Mouse (Mus musculus) liver, embryonic 14.5 days (tissue): Measurements from ENCODE around the gene Trp53i11. TPM values are rescaled to one million over a fixed set of nuclear protein-coding genes. Genes with fewer than 3 reads are reported as not detected.

Source experiments
- ATAC-seq: fragments of 200-750 bp; cut with Nextera tagmentation; 2 replicates; pipeline ENCODE4 v1.8.0; 2017; ENCODE audit warnings: moderate number of reproducible peaks, mild to moderate bottlenecking, moderate library complexity; ENCODE audit not compliant: insufficient read depth
- DNase-seq, 3 experiments: peaks; one replicate each; pipeline ENCODE4 v3.0.0-alpha.2; 2012 to 2013; ENCODE audit warnings: low read depth in 3 of 3, low spot score in 3 of 3
- H3K27ac ChIP-seq: fragments of 300-500 bp; sonication (generic); 2 replicates; pipeline ENCODE4 v1.5.1; 2014; ENCODE audit warnings: moderate library complexity, mild to moderate bottlenecking, control low read depth, inconsistent platforms
- H3K27me3 ChIP-seq: fragments of 300-500 bp; sonication (generic); 2 replicates; pipeline ENCODE4 v1.6.1; 2014; ENCODE audit warnings: mild to moderate bottlenecking, low read length, moderate library complexity; ENCODE audit not compliant: control insufficient read depth, insufficient read depth
- H3K36me3 ChIP-seq: fragments of 300-500 bp; sonication (generic); replicated peaks from 2 replicates; pipeline ENCODE4 v1.6.1; 2014; ENCODE audit warnings: low read depth; ENCODE audit not compliant: control insufficient read depth, insufficient read depth
- H3K4me1 ChIP-seq, 2 experiments: fragments of 200-500 bp in 1 of 2; fragments of 300-500 bp in 1 of 2; sonication (generic) in 1 of 2; replicated peaks; 2 replicates each; pipeline ENCODE4 v1.6.1; 2012 to 2014; ENCODE audit warnings: antibody characterized with exemption in 1 of 2, inconsistent platforms in 1 of 2, low read length in 1 of 2; ENCODE audit not compliant: control insufficient read depth in 2 of 2, insufficient read depth in 2 of 2
- H3K4me2 ChIP-seq: fragments of 300-500 bp; sonication (generic); 2 replicates; pipeline ENCODE4 v1.6.1; 2014; ENCODE audit warnings: low read depth, mild to moderate bottlenecking, control low read depth, moderate library complexity
- H3K4me3 ChIP-seq, 2 experiments: fragments of 200-500 bp in 1 of 2; fragments of 300-500 bp in 1 of 2; sonication (generic) in 1 of 2; 2 replicates each; pipeline ENCODE4 v1.5.1; 2012 to 2014; ENCODE audit warnings: low read depth in 2 of 2, low read length in 2 of 2, mild to moderate bottlenecking in 2 of 2, control low read depth in 1 of 2, inconsistent platforms in 1 of 2, moderate library complexity in 1 of 2; ENCODE audit not compliant: insufficient read depth in 1 of 2
- H3K9ac ChIP-seq: fragments of 300-500 bp; sonication (generic); replicated peaks from 2 replicates; pipeline ENCODE4 v1.6.1; 2014; ENCODE audit warnings: mild to moderate bottlenecking, control low read depth, moderate library complexity
- H3K9me3 ChIP-seq: fragments of 300-500 bp; sonication (generic); 2 replicates; pipeline ENCODE4 v1.6.1; 2016; ENCODE audit warnings: low read length, mixed read lengths; ENCODE audit not compliant: control insufficient read depth
- CTCF ChIP-seq: IDR thresholded peaks from 2 replicates; pipeline ENCODE4 v1.5.1; 2016; ENCODE audit warnings: antibody characterized with exemption, low read depth, control low read depth
- EP300 ChIP-seq: IDR thresholded peaks from 2 replicates; pipeline ENCODE4 v1.6.1; 2016; ENCODE audit warnings: antibody characterized with exemption, low read depth
- WGBS: fragments of 180-500 bp; shearing (Covaris S2); extraction: QIAGEN DNeasy Blood & Tissue Kit; methylation state at CpG from one replicate; pipeline ENCODE4 v1.1.7; 2014; ENCODE audit not compliant: insufficient replicate concordance; 5-methylcytosine and 5-hydroxymethylcytosine counted together
- polyA plus RNA-seq, 2 experiments: library from polyadenylated mRNA; depleted of rRNA in 1 of 2; stranded (reverse) in 1 of 2; unstranded in 1 of 2; fragments of >200 nt; fragmentation: Nextera tagmentation in 1 of 2; extraction: Ambion mirVana in 1 of 2; gene quantifications; 2 replicates each; pipeline versions ENCODE4 v1.2.1 to v1.2.3; 2012 to 2014

Trp53i11 gene
- polyA plus RNA-seq, 2 experiments = 1.9 TPM

DNA sequence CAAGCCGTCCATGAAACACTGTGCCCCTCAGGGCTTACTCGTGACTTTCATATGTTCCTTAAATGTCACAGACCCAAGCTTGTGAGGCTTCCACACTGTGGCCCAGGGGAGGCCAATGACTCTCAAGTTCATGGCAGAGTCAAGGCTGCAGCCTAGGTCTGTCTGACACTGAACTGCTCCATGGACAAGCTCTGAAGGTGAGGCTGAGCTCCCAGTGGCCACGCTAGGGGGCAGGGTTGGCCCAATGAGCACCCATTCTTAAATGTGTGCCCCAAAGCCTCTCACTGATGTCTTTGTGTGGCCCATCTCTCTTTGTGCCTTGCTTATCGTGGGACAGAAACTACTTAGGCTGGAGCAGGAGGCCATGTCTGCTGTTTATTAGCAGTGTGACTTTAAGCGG lies 33.1 kb downstream of the Trp53i11 start:
- H3K9ac ChIP-seq = no peak overlapping the region
- H3K4me1 ChIP-seq = no peaks in the 10 kb centered on the region
- 46% methylated on average over 5 of the region's 5 CpGs for WGBS
- no peak overlapping the region for H3K4me2 ChIP-seq
- H3K9me3 ChIP-seq = no peaks in the 10 kb centered on the region
- H3K36me3 ChIP-seq = no peaks in the 10 kb centered on the region
- no peak overlapping the region for H3K27ac ChIP-seq
- DNase-seq (no peak), ATAC-seq (no peak)
- no peaks in the 10 kb centered on the region for H3K27me3 ChIP-seq
- H3K4me3 ChIP-seq = no peak overlapping the region
- TF ChIP-seq EP300 = no peak
- TF ChIP-seq CTCF = 0 out of 2 replicates have a peak, but pooled peaks have one; percentile 26

DNA sequence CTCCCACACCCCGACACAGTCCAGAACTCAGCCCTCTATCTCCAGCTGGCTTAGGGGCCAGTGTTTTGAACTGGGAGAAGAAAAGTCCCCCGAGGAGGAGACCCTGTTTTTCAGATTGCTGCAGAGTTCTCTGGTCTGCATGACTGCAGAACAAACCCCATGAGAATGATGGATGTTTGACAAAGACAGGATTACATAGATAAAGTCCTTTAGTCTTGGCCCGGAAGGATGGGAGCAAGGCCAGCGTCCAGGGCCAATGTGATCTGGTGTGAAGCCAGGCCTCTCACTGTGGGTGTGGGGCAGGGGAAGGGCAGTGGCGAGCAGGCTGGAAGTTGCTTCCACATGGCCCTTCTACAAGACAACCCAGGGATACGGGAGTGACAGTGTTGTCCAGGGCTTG lies 36.1 kb downstream of the Trp53i11 start:
- TF ChIP-seq CTCF (no peak), EP300 (no peak)
- Histone ChIP-seq H3K27ac (no peak overlapping the region), H3K4me2 (no peak overlapping the region), H3K4me1 (no peaks in the 10 kb centered on the region), H3K36me3 (no peaks in the 10 kb centered on the region), H3K27me3 (no peaks in the 10 kb centered on the region), H3K4me3 (no peak overlapping the region), H3K9ac (no peak overlapping the region), H3K9me3 (no peaks in the 10 kb centered on the region)
- ATAC-seq = no peak
- 43% methylated on average over 6 of the region's 6 CpGs for WGBS
- no peak for DNase-seq

DNA sequence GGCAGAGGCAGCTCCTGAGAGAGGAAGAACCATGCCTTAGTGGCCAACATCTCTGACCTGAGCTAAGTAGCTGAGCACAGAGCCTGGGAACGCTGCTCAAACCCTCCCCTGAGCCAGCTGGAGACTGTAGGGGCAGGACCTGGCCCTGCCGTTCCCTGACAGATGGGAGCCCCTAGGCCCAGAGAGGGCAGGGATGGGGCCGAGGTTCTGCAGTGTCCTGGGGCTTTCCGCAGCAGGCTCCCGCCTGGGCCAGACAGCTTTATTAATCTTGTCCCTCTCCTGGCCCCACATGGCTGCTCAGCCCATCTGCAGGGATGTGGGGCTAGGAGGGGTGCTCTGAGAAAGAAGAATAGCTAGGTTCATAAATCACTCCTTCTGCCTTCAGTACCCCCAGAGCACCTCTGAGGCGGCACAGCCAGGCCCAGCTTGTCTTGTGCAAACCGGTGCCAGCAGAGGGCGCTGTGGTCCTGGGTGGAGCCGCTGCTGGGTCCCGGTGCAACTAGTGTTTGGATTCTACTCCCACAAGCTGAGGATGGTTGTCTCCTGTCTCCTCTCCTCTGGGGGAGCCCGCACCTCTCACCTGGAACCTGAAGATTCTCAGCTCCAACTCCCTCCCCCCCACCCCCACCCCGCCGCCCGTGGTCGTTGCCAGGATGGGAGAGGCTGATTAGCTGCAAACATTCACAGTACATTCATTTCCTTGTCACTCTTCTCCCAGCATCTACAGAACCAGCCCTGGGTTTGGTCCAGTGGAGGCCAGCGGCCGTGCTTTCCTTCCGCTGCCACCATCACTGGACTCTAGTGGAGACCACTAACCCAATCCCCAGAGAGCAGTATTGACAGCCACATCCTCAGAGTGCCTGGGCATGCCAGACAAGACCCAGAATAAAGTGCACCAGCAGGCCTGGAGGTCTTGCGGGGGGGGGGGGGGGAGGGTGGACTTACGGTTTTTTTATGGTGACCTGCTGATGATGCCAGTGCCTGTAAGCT lies 39.6 kb downstream of the Trp53i11 start:
- no peak overlapping the region for H3K9ac ChIP-seq
- H3K4me1 ChIP-seq = no peaks in the 10 kb centered on the region
- TF ChIP-seq EP300 (no peak), CTCF (peak; percentile 90)
- WGBS = 35% methylated on average over 20 of the region's 20 CpGs
- no peaks in the 10 kb centered on the region for H3K27me3 ChIP-seq
- H3K9me3 ChIP-seq = no peaks in the 10 kb centered on the region
- ATAC-seq (no peak), DNase-seq (peak; percentile 13 to 16 (median 15))
- no peaks in the 10 kb centered on the region for H3K36me3 ChIP-seq
- H3K4me3 ChIP-seq = no peak overlapping the region
- no peak overlapping the region for H3K27ac ChIP-seq
- no peak overlapping the region for H3K4me2 ChIP-seq

DNA sequence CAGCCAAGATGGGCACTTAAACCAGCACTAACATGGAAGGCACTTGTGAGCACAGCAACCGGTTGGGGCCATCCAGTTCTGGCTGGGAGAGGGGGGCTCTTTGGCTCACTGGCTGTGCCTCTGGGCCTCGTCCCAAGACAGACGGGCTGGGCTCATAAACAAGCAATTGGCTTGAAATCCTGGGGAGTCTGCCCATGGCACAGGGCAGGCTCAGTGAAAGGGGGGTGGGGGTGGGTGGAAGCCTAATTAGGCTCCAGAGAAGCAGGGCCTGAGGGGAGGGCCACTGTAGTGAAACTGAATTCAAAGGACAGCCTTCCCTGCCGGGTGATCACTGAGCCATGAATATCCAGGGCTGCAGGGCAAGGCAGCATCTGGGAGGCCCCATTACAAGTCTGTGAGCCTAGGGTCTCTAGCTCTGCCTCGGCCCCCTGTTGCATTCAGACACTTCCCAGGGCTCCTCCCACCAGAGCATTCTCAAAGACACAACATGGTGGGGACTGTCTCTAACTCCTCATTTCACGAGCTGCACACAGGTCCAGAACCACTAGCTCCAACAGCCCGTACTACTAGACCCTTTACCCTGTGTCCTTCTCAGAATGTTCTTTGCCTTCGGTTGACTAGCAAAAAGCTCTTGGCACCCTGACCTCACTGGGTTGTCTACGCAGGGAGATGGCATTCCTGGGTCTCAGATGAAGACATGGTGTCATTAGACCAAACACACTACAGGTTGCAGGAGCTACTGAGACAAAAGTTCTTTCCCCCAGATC lies 40.5 kb downstream of the Trp53i11 start:
- Histone ChIP-seq H3K4me1 (no peaks in the 10 kb centered on the region), H3K9ac (no peak overlapping the region), H3K36me3 (no peaks in the 10 kb centered on the region), H3K27me3 (no peaks in the 10 kb centered on the region), H3K4me3 (no peak overlapping the region), H3K27ac (no peak overlapping the region), H3K9me3 (no peaks in the 10 kb centered on the region), H3K4me2 (no peak overlapping the region)
- no peak for DNase-seq
- WGBS = 63% methylated on average over 9 of the region's 9 CpGs
- ATAC-seq = no peak
- TF ChIP-seq EP300 (no peak), CTCF (no peak)

DNA sequence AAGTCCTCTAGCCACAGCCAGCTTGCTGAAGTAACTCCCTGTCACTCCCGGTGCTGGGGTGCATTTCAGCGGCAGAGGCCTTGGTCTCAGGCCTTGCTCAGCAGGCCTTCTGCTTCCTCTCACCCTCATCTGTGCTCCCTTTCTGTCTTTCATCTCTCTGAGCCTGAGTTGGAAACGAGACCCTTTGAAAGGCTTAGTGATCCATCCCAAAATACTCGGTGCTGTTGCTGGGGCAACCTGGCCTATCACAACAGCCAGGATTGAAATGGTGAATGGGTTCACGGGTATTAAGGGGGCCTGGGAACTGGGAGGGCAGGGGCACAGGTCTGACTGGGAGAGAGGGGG lies 41.1 kb downstream of the Trp53i11 start:
- WGBS = 30% methylated on average over 5 of the region's 5 CpGs
- no peak overlapping the region for H3K4me3 ChIP-seq
- H3K36me3 ChIP-seq = no peaks in the 10 kb centered on the region
- no peak overlapping the region for H3K27ac ChIP-seq
- ATAC-seq = no peak
- H3K4me2 ChIP-seq = no peak overlapping the region
- no peaks in the 10 kb centered on the region for H3K9me3 ChIP-seq
- H3K27me3 ChIP-seq = no peaks in the 10 kb centered on the region
- no peak for TF ChIP-seq CTCF
- TF ChIP-seq EP300 = no peak
- no peaks in the 10 kb centered on the region for H3K4me1 ChIP-seq
- H3K9ac ChIP-seq = no peak overlapping the region
- no peak for DNase-seq
